Mouse (Mus musculus) liver, embryonic 16.5 days (tissue): Measurements from ENCODE around the gene Dock2. TPM values are rescaled to one million over a fixed set of nuclear protein-coding genes. Genes with fewer than 3 reads are reported as not detected.

Experiments used
- ATAC-seq: fragments of 200-750 bp; cut with Nextera tagmentation; 2 replicates; pipeline ENCODE4 v1.8.0; 2017; ENCODE audit warnings: low read depth, mild to moderate bottlenecking, moderate number of reproducible peaks, moderate library complexity
- H3K27ac ChIP-seq: fragments of 300-500 bp; sonication (generic); 2 replicates; pipeline ENCODE4 v1.5.1; 2014; ENCODE audit warnings: mild to moderate bottlenecking, low read length
- H3K27me3 ChIP-seq: fragments of 300-500 bp; sonication (generic); 2 replicates; pipeline ENCODE4 v1.6.1; 2014; ENCODE audit warnings: low read depth, low read length, mixed read lengths; ENCODE audit not compliant: control insufficient read depth, insufficient read depth
- H3K36me3 ChIP-seq: fragments of 300-500 bp; sonication (generic); 2 replicates; pipeline ENCODE4 v1.6.1; 2014; ENCODE audit warnings: mild to moderate bottlenecking; ENCODE audit not compliant: control insufficient read depth, insufficient read depth
- H3K4me1 ChIP-seq: fragments of 300-500 bp; sonication (generic); 2 replicates; pipeline ENCODE4 v1.6.1; 2014; ENCODE audit warnings: low read depth, low read length, mixed read lengths; ENCODE audit not compliant: control insufficient read depth
- H3K4me2 ChIP-seq: fragments of 300-500 bp; sonication (generic); 2 replicates; pipeline ENCODE4 v1.6.1; 2014; ENCODE audit warnings: low read depth, low read length, mixed read lengths
- H3K4me3 ChIP-seq: fragments of 300-500 bp; sonication (generic); 2 replicates; pipeline ENCODE4 v1.5.1; 2014; ENCODE audit warnings: low read depth, mild to moderate bottlenecking, low read length
- H3K9ac ChIP-seq: fragments of 300-500 bp; sonication (generic); 2 replicates; pipeline ENCODE4 v1.6.1; 2014; ENCODE audit warnings: low read depth, low read length
- H3K9me3 ChIP-seq: fragments of 300-500 bp; sonication (generic); replicated peaks from 2 replicates; pipeline ENCODE4 v1.6.1; 2016; ENCODE audit warnings: low read length; ENCODE audit not compliant: control insufficient read depth
- WGBS: fragments of 180-500 bp; shearing (Covaris S2); extraction: QIAGEN DNeasy Blood & Tissue Kit; methylation state at CpG from one replicate; pipeline ENCODE4 v1.1.7; 2014; ENCODE audit not compliant: insufficient replicate concordance; 5-methylcytosine and 5-hydroxymethylcytosine counted together
- polyA plus RNA-seq: library from polyadenylated mRNA; unstranded; fragments of >200 nt; fragmentation: Nextera tagmentation; extraction: Ambion mirVana; gene quantifications from 2 replicates; pipeline ENCODE4 v1.2.1, GENCODE M21; 2015

Dock2 gene
- polyA plus RNA-seq, 1 experiment from 2014 or later, result 5.3 TPM

DNA sequence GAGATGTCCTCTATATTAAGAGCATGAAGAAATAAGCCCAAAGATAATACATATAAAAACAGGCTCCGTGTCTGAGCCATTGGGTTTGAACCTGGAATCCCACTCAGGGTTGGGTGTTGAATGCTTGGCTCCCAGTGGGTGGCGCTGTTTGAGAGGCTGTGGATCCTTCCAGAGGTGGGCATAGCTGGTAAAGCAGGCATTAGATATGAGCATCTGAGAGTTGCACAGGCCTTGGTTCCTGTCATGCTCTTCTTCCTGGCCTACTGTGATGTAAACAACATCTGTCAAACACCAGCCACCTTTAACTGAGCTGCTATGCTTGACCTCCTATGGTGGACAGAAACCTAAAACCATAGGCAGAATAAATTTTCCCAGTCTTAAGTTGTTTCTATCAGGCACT, 507.8 kb downstream of the Dock2 start:
- no peak overlapping the region for H3K4me2 ChIP-seq
- H3K27ac ChIP-seq, result no peak overlapping the region
- no peak overlapping the region for H3K4me3 ChIP-seq
- no peak for ATAC-seq
- H3K9me3 ChIP-seq, result no peaks in the 10 kb centered on the region
- 45% methylated on average over 2 of the region's 2 CpGs for WGBS
- H3K4me1 ChIP-seq, result no peaks in the 10 kb centered on the region
- H3K9ac ChIP-seq, result no peak overlapping the region
- H3K36me3 ChIP-seq, result no peaks in the 10 kb centered on the region
- no peaks in the 10 kb centered on the region for H3K27me3 ChIP-seq

DNA sequence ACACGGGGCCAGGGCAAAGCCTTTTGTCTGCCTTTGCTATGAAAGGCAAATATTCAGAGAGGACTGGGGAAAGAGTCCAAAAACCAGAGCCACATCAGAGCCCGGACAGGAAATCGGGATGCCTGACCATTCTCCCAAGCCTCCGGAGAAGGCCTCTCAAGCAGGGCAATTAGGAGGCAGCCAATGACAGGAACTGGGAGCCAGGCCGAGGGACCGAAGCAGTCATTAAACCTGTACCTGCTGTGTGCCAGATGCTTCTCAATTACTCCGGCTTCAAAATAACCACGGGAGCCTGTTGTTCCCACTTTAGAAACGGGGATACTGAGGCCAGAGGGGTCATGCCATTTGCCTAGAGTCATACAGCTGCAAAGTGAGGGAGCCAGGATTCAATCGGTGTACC, 511.7 kb downstream of the Dock2 start:
- Histone ChIP-seq H3K9ac (no peak overlapping the region), H3K27ac (no peak overlapping the region), H3K4me2 (no peak overlapping the region), H3K9me3 (no peaks in the 10 kb centered on the region), H3K27me3 (no peaks in the 10 kb centered on the region), H3K4me3 (no peak overlapping the region), H3K4me1 (no peaks in the 10 kb centered on the region), H3K36me3 (no peaks in the 10 kb centered on the region)
- 73% methylated on average over 10 of the region's 10 CpGs for WGBS
- no peak for ATAC-seq

DNA sequence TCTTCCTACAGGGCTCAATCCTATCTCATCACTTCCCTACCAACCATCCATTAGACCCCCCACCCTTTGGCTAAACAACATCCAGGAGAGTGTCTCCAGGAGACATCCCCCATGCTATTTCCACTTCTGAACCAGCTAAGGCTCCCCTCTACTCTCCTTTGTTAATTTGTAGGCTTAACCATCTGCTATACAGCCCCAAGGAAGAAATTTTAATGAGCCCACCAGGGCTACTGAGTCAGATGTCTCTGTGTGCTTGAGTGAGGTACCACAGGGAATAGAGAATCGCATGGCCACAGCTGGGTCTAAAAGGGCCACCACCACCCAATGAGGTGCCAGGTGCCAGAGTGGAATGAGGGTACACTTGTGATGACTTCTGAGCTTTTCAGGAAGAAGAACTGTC, 519.6 kb downstream of the Dock2 start:
- ATAC-seq, result no peak
- Histone ChIP-seq H3K9ac (no peak overlapping the region), H3K9me3 (no peaks in the 10 kb centered on the region), H3K36me3 (no peaks in the 10 kb centered on the region), H3K4me2 (no peak overlapping the region), H3K27me3 (no peaks in the 10 kb centered on the region), H3K4me3 (no peak overlapping the region), H3K27ac (no peak overlapping the region), H3K4me1 (no peaks in the 10 kb centered on the region)
- 59% methylated on average over 1 of the region's 1 CpGs for WGBS

DNA sequence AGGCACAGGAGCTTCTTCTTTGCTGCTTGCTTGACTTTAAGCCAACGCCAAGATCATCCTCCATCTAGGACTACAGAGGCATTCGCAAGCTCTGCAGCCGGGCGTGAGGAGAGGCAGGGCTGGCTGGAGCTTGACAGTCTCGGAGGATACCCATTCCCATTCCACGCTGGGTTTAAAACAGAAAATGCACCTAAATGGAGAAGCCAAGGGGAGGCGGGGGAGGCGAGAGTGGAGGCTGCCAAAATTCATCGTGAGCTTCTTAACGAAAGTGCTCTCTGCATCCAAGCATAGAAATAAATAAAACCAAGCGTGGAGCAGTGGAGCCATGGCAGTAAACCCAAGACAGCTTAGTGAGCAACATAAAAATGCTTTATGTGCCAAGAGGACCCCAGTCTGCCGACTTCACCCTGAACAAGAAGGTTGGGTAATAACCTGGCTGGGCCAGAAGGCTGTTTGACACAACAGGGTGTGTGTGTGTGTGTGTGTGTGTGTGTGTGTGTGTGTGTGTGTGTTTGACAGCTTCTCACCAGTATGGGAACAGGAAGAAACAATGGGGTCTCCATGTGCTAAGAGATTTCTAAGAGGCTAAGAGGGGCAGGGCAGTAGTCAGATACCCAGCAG, 524.7 kb downstream of the Dock2 start:
- Histone ChIP-seq H3K27ac (no peak overlapping the region), H3K4me2 (no peak overlapping the region), H3K9ac (no peak overlapping the region), H3K4me3 (no peak overlapping the region), H3K36me3 (no peaks in the 10 kb centered on the region), H3K4me1 (no peaks in the 10 kb centered on the region), H3K9me3 (no peaks in the 10 kb centered on the region), H3K27me3 (no peaks in the 10 kb centered on the region)
- no peak for ATAC-seq
- WGBS, result 68% methylated on average over 12 of the region's 12 CpGs

DNA sequence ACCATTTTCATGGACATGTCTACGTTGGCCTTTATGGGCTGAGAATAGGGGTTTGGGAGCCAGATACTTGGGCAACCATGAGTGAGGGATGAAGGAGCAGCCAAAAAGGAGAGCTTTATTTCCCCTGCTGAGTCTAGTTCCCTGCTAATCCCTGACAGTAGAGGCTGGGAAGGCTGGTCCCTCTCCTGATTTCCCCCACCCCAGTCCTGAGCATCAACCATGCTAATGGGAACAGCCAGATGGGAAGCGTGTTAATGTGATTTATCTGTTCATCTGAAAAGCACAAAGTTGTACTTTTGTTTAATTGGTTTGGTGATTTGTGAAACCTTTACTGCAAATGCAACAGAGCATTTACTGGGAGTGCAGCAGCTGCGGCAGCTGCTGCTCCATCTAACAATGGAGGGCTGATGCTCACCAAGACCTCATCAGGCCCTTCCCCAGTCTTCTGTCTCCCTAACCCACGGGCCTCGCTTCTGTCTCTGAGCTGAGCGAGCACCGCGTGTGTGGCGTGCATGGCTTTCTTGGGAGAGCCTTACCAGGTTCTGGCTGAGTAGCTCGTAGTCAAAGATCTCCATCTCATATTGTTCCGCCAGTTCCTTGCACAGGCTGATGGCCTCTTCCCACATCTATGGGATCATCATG, 526.0 kb downstream of the Dock2 start:
- Histone ChIP-seq H3K4me1 (no peaks in the 10 kb centered on the region), H3K9ac (no peak overlapping the region), H3K27me3 (no peaks in the 10 kb centered on the region), H3K9me3 (no peaks in the 10 kb centered on the region), H3K4me3 (no peak overlapping the region), H3K27ac (no peak overlapping the region), H3K36me3 (no peaks in the 10 kb centered on the region), H3K4me2 (no peak overlapping the region)
- ATAC-seq, result no peak
- 79% methylated on average over 11 of the region's 11 CpGs for WGBS

DNA sequence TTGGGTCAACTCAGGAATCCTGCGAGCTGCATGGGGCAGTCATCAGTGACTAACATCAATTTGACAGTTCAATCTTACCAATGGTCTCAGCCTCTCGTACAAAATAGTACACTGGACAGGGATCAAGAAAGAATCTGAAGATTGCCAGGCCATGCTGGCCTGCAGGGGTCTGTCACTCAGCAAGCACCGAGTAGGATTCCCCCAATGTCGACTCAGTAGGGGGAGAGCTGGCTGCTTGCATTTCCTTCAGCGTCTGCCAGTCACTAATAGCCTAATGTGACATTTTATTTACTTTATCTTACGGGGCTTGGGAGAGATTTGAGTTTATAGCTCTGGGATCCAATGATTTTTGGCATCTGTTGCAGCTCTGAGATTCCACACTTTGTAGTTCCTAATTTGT, 540.7 kb downstream of the Dock2 start:
- Histone ChIP-seq H3K36me3 (no peaks in the 10 kb centered on the region), H3K27ac (no peak overlapping the region), H3K27me3 (no peaks in the 10 kb centered on the region), H3K4me1 (no peaks in the 10 kb centered on the region), H3K4me3 (no peak overlapping the region), H3K4me2 (no peak overlapping the region), H3K9ac (no peak overlapping the region), H3K9me3 (no peaks in the 10 kb centered on the region)
- no peak for ATAC-seq
- 49% methylated on average over 6 of the region's 6 CpGs for WGBS

DNA sequence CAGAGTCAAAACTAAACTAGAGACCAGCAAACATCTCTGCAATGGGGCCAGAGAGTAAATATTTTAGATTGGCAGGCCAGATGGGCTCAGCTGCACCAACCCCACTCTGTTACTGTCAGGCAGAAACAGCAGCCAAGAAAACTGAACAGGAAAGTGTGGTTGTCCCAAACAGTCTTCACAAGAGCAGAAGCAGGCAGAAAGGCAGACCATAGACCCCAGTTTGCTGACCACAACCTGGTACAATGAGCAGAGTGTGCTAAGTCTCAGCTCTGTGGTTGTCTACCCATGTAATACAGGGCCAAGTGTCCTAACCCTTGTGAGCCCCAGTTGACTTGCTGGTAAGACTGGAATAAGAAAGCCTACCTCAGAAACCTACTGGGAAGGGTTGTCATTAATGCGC, 543.4 kb downstream of the Dock2 start:
- Histone ChIP-seq H3K27me3 (no peaks in the 10 kb centered on the region), H3K4me2 (no peak overlapping the region), H3K4me1 (no peaks in the 10 kb centered on the region), H3K4me3 (no peak overlapping the region), H3K36me3 (no peaks in the 10 kb centered on the region), H3K27ac (no peak overlapping the region), H3K9ac (no peak overlapping the region), H3K9me3 (no peaks in the 10 kb centered on the region)
- ATAC-seq, result no peak
- WGBS, result 79% methylated on average over 1 of the region's 1 CpGs

DNA sequence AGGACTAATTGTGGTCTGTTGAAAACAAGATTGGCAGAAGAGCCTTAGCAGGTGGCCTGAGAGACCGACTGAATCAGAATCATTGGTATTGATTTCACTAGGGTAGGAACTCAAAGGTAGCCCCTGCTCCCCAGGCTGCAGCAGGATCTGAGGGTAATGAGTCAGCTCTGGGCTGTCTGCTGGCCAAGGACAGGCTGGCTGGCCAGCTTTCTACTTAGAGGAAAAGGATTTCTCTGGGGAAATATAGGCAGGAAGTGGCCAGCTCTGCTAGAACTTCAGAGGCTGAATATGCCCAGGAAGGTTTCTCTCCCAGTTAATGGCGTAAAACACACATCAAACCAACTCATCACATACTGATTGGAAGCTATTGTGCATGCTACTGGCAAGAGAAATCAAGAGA, 544.0 kb downstream of the Dock2 start:
- H3K27ac ChIP-seq, result no peak overlapping the region
- no peaks in the 10 kb centered on the region for H3K27me3 ChIP-seq
- ATAC-seq, result no peak

DNA sequence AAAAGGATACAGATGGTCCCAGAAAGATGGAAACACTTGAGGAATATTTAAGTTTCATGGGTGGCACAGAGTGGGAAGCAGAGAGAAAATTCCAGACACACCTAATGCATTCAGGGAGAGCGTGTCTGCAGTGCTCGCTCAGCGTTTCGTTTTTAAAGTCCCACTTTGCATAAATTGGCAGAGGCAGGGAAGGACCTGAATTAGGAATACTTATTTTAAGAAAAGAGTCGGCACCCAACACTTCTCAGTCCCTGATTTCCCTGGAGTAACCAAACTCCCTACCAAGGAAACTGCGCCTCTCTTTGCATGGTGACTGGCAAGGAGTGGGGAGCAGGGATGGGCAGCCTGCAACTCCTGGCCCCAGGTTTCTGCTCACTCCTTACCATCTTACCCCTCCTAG, 546.8 kb downstream of the Dock2 start:
- H3K36me3 ChIP-seq, result no peaks in the 10 kb centered on the region
- no peaks in the 10 kb centered on the region for H3K9me3 ChIP-seq
- H3K4me1 ChIP-seq, result no peaks in the 10 kb centered on the region
- H3K4me2 ChIP-seq, result no peak overlapping the region
- 70% methylated on average over 6 of the region's 6 CpGs for WGBS
- H3K27me3 ChIP-seq, result no peaks in the 10 kb centered on the region
- ATAC-seq, result no peak
- no peak overlapping the region for H3K27ac ChIP-seq
- no peak overlapping the region for H3K9ac ChIP-seq
- no peak overlapping the region for H3K4me3 ChIP-seq

More for the DNA sequence above, 544.0 kb downstream of the Dock2 start:
- Histone ChIP-seq H3K4me3 (no peak overlapping the region), H3K36me3 (no peaks in the 10 kb centered on the region), H3K9me3 (no peaks in the 10 kb centered on the region), H3K4me2 (no peak overlapping the region), H3K9ac (no peak overlapping the region), H3K4me1 (no peaks in the 10 kb centered on the region)
- WGBS, result 64% methylated on average over 2 of the region's 2 CpGs
